Mouse (Mus musculus) adipose tissue, adult 10 weeks (tissue): ENCODE measurements around the gene Eras. TPM values are rescaled to one million over a fixed set of nuclear protein-coding genes. Genes with fewer than 3 reads are reported as not detected.

ENCODE experiments used
- polyA plus RNA-seq: library from polyadenylated mRNA; stranded (reverse); fragments of 350-450 nt; fragmentation: Illumina TruSeq; extraction: RNeasy Lipid Tissue Mini Kit (QIAGEN cat#74804); gene quantifications from one replicate; pipeline ENCODE4 v1.2.3, GENCODE M21; 2014; ENCODE audit warnings: low read depth, low replicate concordance

Eras gene
- polyA plus RNA-seq, result not detected

GRCm38 (mm10) chrX:7928270-7928790 lies at the start of gene Eras:
TSS of gene Eras (minus strand) at chrX:7928607.

GRCm38 (mm10) chrX:7977892-7978291 lies 49.5 kb upstream of the Eras start, which contains the start of gene Gata1:
TSS of gene Gata1 (minus strand) at chrX:7978071.

DNA sequence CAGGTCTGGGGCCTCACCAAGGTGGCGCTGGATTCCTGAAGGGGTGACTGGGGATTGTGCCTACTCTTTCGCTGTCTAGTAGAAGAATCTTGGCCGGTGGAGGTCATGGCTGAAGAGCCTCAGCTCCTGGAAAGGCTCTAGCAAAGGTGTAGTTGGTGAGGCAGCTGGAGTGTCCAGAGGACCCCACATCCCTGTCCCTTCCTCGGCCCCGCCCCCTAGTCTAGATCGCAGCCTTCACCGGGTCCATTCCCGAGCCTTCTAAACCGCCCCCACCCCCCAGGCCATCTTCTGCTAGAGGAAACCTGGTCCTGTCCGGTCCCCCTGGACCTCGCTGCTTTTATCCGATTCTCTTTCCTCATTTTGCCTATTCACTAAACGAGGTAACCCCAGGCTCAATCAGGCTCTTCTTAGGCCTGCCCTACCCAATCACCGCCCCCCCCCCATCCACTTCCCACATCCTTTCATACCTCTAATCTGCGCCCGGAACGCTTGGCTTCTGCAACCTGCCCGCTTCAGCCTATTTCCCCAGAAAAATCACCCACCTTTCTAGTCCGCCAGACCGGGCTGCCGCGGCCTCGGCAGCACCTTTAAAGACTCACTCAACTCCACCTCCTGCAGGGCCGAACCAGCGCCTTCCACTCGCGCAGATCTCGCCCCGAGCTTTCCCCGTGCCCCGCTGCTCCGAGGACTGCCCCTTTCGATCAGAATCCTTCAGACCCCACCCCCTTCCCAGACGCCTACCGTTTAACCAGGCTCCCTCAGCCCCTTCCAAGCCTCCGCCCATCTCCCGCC lies 18.9 kb upstream of the Eras start, which contains the start of gene Hdac6:
Gene Hdac6, minus strand, starts transcription at position 782 of the 792 bp plus-strand sequence.

GRCm38 (mm10) chrX:7919601-7920383 lies 8.6 kb downstream of the Eras start, which contains the start of gene Pcsk1n:
TSS of gene Pcsk1n (plus strand) at chrX:7919822.

GRCm38 (mm10) chrX:7909242-7909641 lies 19.2 kb downstream of the Eras start, which contains the start of gene Gm10490:
TSS of gene Gm10490 (plus strand) at chrX:7909542.

GRCm38 (mm10) chrX:7907735-7908134 lies 20.7 kb downstream of the Eras start, which contains the start of gene Gm10491:
TSS of gene Gm10491 (minus strand) at chrX:7907835.

DNA sequence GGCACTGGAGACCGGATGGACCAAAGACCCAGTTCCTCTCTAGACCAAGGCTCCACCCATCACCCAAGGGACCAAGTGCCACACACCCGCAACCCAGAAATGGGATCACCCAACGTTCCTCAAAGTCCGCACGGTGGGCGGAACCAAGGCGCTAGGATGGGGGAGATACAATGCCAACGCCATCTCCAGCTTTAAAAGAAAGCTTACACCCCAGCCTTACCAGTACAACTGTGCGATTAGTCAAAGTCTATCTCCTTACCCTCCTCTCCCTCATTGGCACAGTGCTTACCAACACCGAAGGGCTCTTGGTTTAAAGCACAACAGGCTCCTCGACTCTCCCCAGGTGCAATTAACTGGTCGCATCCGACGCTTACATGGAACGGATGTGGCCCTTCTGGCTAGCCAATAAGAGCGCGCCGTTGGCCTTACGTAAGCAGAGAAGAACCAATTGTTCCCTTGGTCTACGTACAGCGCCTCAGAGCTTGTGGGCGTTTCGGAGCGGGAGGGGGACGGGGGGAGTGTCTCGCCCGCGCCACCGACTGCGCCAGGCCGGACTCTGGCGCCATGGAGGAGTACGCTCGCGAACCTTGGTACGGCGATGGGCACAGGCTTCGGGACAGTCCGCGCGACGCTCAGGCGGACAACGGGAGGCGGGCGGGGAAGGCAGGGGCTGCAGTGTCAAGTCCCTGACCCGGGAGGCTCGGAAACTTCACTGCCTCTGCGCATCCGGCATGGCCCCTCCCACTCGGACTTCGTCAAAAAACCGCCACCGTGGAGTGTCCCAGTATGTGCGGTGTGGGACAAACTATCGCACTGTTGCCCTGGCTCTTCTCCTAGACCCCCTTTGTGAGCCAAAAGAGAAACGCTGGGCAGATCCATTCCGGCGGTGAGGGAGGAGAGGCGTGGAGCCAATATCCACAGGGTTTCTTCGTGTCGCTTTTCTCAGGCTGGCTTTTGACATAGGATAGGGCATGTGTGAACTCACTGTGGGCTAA lies 29.2 kb downstream of the Eras start, which contains the start of the genes Pqbp1 and Timm17b:
Gene Pqbp1, minus strand, starts transcription at position 390 of the 995 bp plus-strand sequence.
Gene Timm17b, plus strand, starts transcription at position 478 of the 995 bp plus-strand sequence.

DNA sequence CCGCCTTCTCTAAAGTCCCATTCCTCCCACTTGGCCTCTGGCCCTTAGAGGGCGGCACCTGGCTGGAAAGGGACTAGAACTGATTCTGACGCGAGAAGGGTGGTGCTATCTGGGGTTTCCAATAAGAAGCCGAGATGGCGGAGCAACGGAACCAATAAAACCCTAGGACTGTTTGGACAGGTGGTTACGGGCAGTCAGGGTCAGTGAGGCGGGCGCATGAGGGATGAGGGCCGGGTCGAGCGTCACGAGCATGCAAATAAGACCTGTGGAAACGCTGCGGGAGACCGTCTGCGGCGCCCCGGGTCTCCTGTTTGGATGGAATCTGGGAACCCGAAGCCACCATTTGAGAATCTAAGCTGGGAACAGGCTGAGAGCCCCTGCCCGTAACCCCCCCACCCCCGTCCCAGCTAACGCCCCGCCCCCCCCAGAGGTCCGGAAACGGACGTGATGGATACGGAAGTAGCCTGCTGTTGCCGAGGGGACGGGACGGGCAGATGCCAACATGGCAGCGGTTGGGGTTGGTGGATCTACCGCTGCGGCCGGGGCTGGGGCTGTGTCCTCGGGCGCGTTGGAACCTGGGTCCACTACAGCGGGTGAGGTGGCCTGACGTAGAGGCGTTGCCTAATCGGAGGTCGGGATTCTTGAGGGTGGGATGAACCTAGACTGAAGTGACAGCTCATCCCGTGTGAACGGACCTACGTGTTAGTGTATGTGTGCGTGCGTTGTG lies 44.4 kb downstream of the Eras start, which contains the start of gene Slc35a2:
Gene Slc35a2, plus strand, starts transcription at position 188 of the 727 bp plus-strand sequence.

DNA sequence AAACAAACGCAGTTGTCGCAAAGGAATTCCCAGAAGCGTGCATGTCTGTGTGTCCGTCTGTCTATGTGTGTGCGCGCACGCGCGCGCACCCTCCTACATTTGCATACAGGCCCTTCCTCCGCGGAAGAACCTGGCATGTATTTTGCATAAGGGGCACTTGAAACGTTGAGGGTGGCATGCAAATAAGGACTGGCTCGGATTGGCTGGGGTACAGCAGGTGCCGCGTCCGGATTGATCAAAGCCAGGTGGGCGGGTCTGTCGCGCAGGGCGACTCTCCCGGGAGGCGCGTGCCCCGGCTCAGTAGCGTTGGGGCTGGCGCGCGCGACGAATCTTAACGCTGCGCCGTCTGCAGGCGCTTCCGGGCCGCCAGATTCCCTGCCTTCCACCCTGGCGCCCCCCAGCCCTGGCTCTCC lies 50.4 kb downstream of the Eras start, which contains the start of gene Pim2:
Gene Pim2, plus strand, starts transcription at position 256 of the 413 bp plus-strand sequence.

Other genes with a start within 250 kb of the Eras start
- 3.4 TPM for gene Magix, start 247.4 kb downstream of the Eras start, polyA plus RNA-seq
- 26.6 TPM for gene Gpkow, start 231.5 kb downstream of the Eras start, polyA plus RNA-seq
- gene Wdr45, start 214.3 kb downstream of the Eras start, polyA plus RNA-seq, result 59.6 TPM
- not detected for gene Gm45208, start 206.4 kb downstream of the Eras start, polyA plus RNA-seq
- 12.3 TPM for gene Praf2, start 200.2 kb downstream of the Eras start, polyA plus RNA-seq
- 18.1 TPM for gene Ccdc120, start 177.7 kb downstream of the Eras start, polyA plus RNA-seq
- 70.2 TPM for gene Tfe3, start 166.0 kb downstream of the Eras start, polyA plus RNA-seq
- gene Gripap1, start 138.8 kb downstream of the Eras start, polyA plus RNA-seq, result 44.2 TPM
- 6.5 TPM for gene Kcnd1, start 106.3 kb downstream of the Eras start, polyA plus RNA-seq
- gene Otud5, start 87.2 kb downstream of the Eras start, polyA plus RNA-seq, result 83.1 TPM
- 12.6 TPM for gene Pim2, start 50.3 kb downstream of the Eras start, polyA plus RNA-seq
- gene Slc35a2, start 44.6 kb downstream of the Eras start, polyA plus RNA-seq, result 32.2 TPM
- gene Pqbp1, start 29.3 kb downstream of the Eras start, polyA plus RNA-seq, result 57.6 TPM
- gene Timm17b, start 29.2 kb downstream of the Eras start, polyA plus RNA-seq, result 38.1 TPM
- gene Gm10491, start 20.8 kb downstream of the Eras start, polyA plus RNA-seq, result not detected
- not detected for gene Gm10490, start 19.1 kb downstream of the Eras start, polyA plus RNA-seq
- 0.57 TPM for gene Pcsk1n, start 8.8 kb downstream of the Eras start, polyA plus RNA-seq
- 121 TPM for gene Hdac6, start 19.3 kb upstream of the Eras start, polyA plus RNA-seq
- 0.26 TPM for gene Gata1, start 49.5 kb upstream of the Eras start, polyA plus RNA-seq
- 0.91 TPM for gene Glod5, start 89.9 kb upstream of the Eras start, polyA plus RNA-seq
- 15.3 TPM for gene Suv39h1, start 146.2 kb upstream of the Eras start, polyA plus RNA-seq
- gene Was, start 161.9 kb upstream of the Eras start, polyA plus RNA-seq, result 9.3 TPM
- gene Wdr13, start 204.3 kb upstream of the Eras start, polyA plus RNA-seq, result 50.3 TPM
- 373 TPM for gene Rbm3, start 217.3 kb upstream of the Eras start, polyA plus RNA-seq
- gene Tbc1d25, start 247.6 kb upstream of the Eras start, polyA plus RNA-seq, result 6.0 TPM